28 mouse cellular contexts compared by ENCODE assay signal in genomic region chrX:13251683-13252082, GRCm38 (mm10).
"Had no signal": no experiment of that assay in that cellular context is flagged by ENCODE, and none has a peak within 500 bp of the region (broad histone marks: within the 10 kb centered on the region; RNA-seq: fewer than 3 reads in every experiment).

No protein-coding gene starts in this region.

- H3K27ac ChIP-seq: embryonic facial prominence, embryonic 10.5 days; embryonic facial prominence, embryonic 12.5 days; embryonic facial prominence, embryonic 13.5 days; embryonic facial prominence, embryonic 15.5 days; forebrain, embryonic 10.5 days; forebrain, embryonic 12.5 days; forebrain, embryonic 13.5 days; forebrain, embryonic 15.5 days; gastrocnemius, adult 2 months; heart, adult 2 months had no signal

- H3K4me3 ChIP-seq: embryonic facial prominence, embryonic 10.5 days; embryonic facial prominence, embryonic 12.5 days; embryonic facial prominence, embryonic 13.5 days; embryonic facial prominence, embryonic 15.5 days; erythroblast, embryonic 14.5 days; forebrain, embryonic 10.5 days; forebrain, embryonic 12.5 days; forebrain, embryonic 13.5 days; forebrain, embryonic 15.5 days; gastrocnemius, adult 2 months; heart, adult 2 months had no signal

- DNase-seq: cerebellum, adult 2 months; cerebellum, adult 8-10 months; cerebellum, adult 9-10 months; cerebellum, adult 9-11 months; cerebellum, postnatal 10 days; cerebellum, postnatal 14 days; cerebellum, postnatal 25 days; cerebellum, postnatal 36 days; embryo, embryonic 11 days; forebrain, postnatal 0 days; gastrocnemius, adult 2 months; gastrocnemius, postnatal 10 days; gastrocnemius, postnatal 14 days; gastrocnemius, postnatal 25 days; gastrocnemius, postnatal 36 days; heart, adult 18-20 months; heart, adult 2 months had no signal

- ATAC-seq: forebrain, embryonic 13.5 days; forebrain, embryonic 14.5 days; forebrain, embryonic 15.5 days; forebrain, embryonic 16.5 days; forebrain, postnatal 0 days had no signal

- H3K9ac ChIP-seq: embryonic facial prominence, embryonic 12.5 days; embryonic facial prominence, embryonic 13.5 days; embryonic facial prominence, embryonic 15.5 days; forebrain, embryonic 12.5 days; forebrain, embryonic 13.5 days; forebrain, embryonic 15.5 days; forebrain, postnatal 0 days had no signal

- H3K36me3 ChIP-seq: embryonic facial prominence, embryonic 10.5 days; embryonic facial prominence, embryonic 12.5 days; embryonic facial prominence, embryonic 13.5 days; embryonic facial prominence, embryonic 15.5 days; forebrain, embryonic 10.5 days; forebrain, embryonic 12.5 days; forebrain, embryonic 15.5 days had no signal

- H3K4me1 ChIP-seq: embryonic facial prominence, embryonic 10.5 days; embryonic facial prominence, embryonic 12.5 days; embryonic facial prominence, embryonic 13.5 days; embryonic facial prominence, embryonic 15.5 days; forebrain, embryonic 10.5 days; forebrain, embryonic 12.5 days; forebrain, embryonic 13.5 days; forebrain, embryonic 15.5 days had no signal

- H3K9me3 ChIP-seq: embryonic facial prominence, embryonic 10.5 days; embryonic facial prominence, embryonic 12.5 days; embryonic facial prominence, embryonic 13.5 days; embryonic facial prominence, embryonic 15.5 days; forebrain, embryonic 10.5 days; forebrain, embryonic 12.5 days; forebrain, embryonic 13.5 days; forebrain, embryonic 15.5 days had no signal

- H3K4me2 ChIP-seq: embryonic facial prominence, embryonic 12.5 days; embryonic facial prominence, embryonic 13.5 days; embryonic facial prominence, embryonic 15.5 days; forebrain, embryonic 12.5 days; forebrain, embryonic 13.5 days; forebrain, embryonic 15.5 days had no signal

- H3K27me3 ChIP-seq: embryonic facial prominence, embryonic 12.5 days; embryonic facial prominence, embryonic 15.5 days; forebrain, embryonic 13.5 days; forebrain, embryonic 15.5 days had no signal
